Mouse (Mus musculus) kidney, adult 2 months (tissue): Measurements from ENCODE around the gene Msi2. TPM values are rescaled to one million over a fixed set of nuclear protein-coding genes. Genes with fewer than 3 reads are reported as not detected.
A peak's percentile ranks its signal among the peaks of the same experiment; 100 is the strongest.

Source experiments
- DNase-seq: peaks from one replicate; pipeline ENCODE4 v3.0.0; 2021
- H3K27ac ChIP-seq: fragments of 200-500 bp; 2 replicates; pipeline ENCODE4 v1.5.1; 2012; ENCODE audit warnings: low read depth, low read length, control low read depth, inconsistent platforms; ENCODE audit not compliant: insufficient read depth
- H3K27me3 ChIP-seq: fragments of 200-500 bp; replicated peaks from 2 replicates; pipeline ENCODE4 v1.6.1; 2012; ENCODE audit warnings: mild to moderate bottlenecking, moderate library complexity, low read length, inconsistent platforms; ENCODE audit not compliant: control insufficient read depth, insufficient read depth
- H3K36me3 ChIP-seq: fragments of 200-500 bp; 2 replicates; pipeline ENCODE4 v1.6.1; 2012; ENCODE audit warnings: mild to moderate bottlenecking, moderate library complexity, low read length, inconsistent platforms; ENCODE audit not compliant: control insufficient read depth, insufficient read depth
- H3K4me1 ChIP-seq: fragments of 200-500 bp; 2 replicates; pipeline ENCODE4 v1.6.1; 2011; ENCODE audit warnings: low read length; ENCODE audit not compliant: control insufficient read depth, insufficient read depth
- H3K4me3 ChIP-seq: fragments of 200-500 bp; 2 replicates; pipeline ENCODE4 v1.5.1; 2011; ENCODE audit warnings: mild to moderate bottlenecking, low read depth, low read length, control low read depth; ENCODE audit not compliant: insufficient read depth
- CTCF ChIP-seq: fragments of 200-500 bp; conservative IDR thresholded peaks from 2 replicates; pipeline ENCODE4 v1.5.1; 2011; ENCODE audit warnings: low read depth, mild to moderate bottlenecking, control low read depth, low read length, moderate library complexity, mixed read lengths; ENCODE audit not compliant: insufficient read depth, insufficient read length
- POLR2A ChIP-seq: fragments of 200-500 bp; IDR thresholded peaks from one replicate; pipeline ENCODE4 v1.6.1; 2011; ENCODE audit warnings: low read depth, low read length, control low read depth
- WGBS: fragments of 180-500 bp; shearing (Covaris S2); methylation state at CpG from one replicate; pipeline ENCODE4 v1.1.7; 2018; 5-methylcytosine and 5-hydroxymethylcytosine counted together
- polyA plus RNA-seq: library from polyadenylated mRNA; depleted of rRNA; stranded (reverse); fragments of >200 nt; gene quantifications from 2 replicates; pipeline ENCODE4 v1.2.3, GENCODE M21; 2012; rRNA removed

Gene Msi2
- polyA plus RNA-seq, 1 experiment = 43.5 TPM

GRCm38 (mm10) chr11:88293631-88294393, 424.5 kb downstream of the Msi2 start, which contains the start of gene Ccdc182:
TSS of gene Ccdc182 (plus strand) at chr11:88294058.
- Histone ChIP-seq H3K27ac (no peak within 1 kb of the TSS), H3K4me3 (no peak within 1 kb of the TSS), H3K27me3 (no peaks in the 10 kb centered on the region), H3K4me1 (peaks cover 14% of the 10 kb centered on the region; the same call in 1 of the 2 replicates), H3K36me3 (no peaks in the 10 kb centered on the region)
- peak; percentile 76 for DNase-seq
- TF ChIP-seq CTCF = no peak
- no peak for TF ChIP-seq POLR2A
- 39% methylated on average over 20 of the region's 20 CpGs for WGBS

- WGBS = 53% methylated on average over 4 of the region's 4 CpGs
- Histone ChIP-seq H3K27ac (no peak overlapping the region), H3K4me3 (no peak overlapping the region), H3K4me1 (peaks cover 14% of the 10 kb centered on the region; the same call in 1 of the 2 replicates), H3K36me3 (no peaks in the 10 kb centered on the region), H3K27me3 (no peaks in the 10 kb centered on the region)
- TF ChIP-seq CTCF (peak; percentile 63), POLR2A (no peak)
- peak; percentile 34 for DNase-seq
Observed at GRCm38 (mm10) chr11:88291688-88292087, 426.6 kb downstream of the Msi2 start.

GRCm38 (mm10) chr11:88291245-88291644, 427.1 kb downstream of the Msi2 start:
- H3K4me3 ChIP-seq = no peak overlapping the region
- no peak for TF ChIP-seq CTCF
- no peak for TF ChIP-seq POLR2A
- no peak for DNase-seq
- WGBS = 67% methylated on average over 4 of the region's 4 CpGs
- peaks cover 16% of the 10 kb centered on the region; the same call in 1 of the 2 replicates for H3K4me1 ChIP-seq
- no peaks in the 10 kb centered on the region for H3K36me3 ChIP-seq
- H3K27me3 ChIP-seq = no peaks in the 10 kb centered on the region
- no peak overlapping the region for H3K27ac ChIP-seq

Other genes with a start within 250 kb of the Msi2 start
- gene Akap1, start 146.1 kb upstream of the Msi2 start, polyA plus RNA-seq = 72.6 and 73.1 TPM in 2 replicates
- gene Scpep1, start 237.0 kb upstream of the Msi2 start, polyA plus RNA-seq = 61.5 and 74.1 TPM in 2 replicates
- 0.92 and 1.5 TPM in 2 replicates for gene Elobl, start 248.4 kb upstream of the Msi2 start, polyA plus RNA-seq